Mouse (Mus musculus): Measurements from ENCODE around the gene Lrig3. TPM values are rescaled to one million over a fixed set of nuclear protein-coding genes. Genes with fewer than 3 reads are reported as not detected.

Gene Lrig3
- total and polyA plus RNA-seq, 2 experiments from 2014 or later, result 4.8 to 16.3 TPM

GRCm38 (mm10) chr10:125934095-125934494 lies 31.9 kb upstream of the Lrig3 start:
- peak; percentile 12 for DNase-seq (ENCODE audit: low spot score)
- H3K4me2 ChIP-seq (ENCODE audit: low read depth, low read length), result no peak overlapping the region
- TF ChIP-seq CTCF (IDR thresholded peaks at IDR 0.05; ENCODE audit: low read depth), result no peak
- no peaks in the 10 kb centered on the region for H3K36me3 ChIP-seq (ENCODE audit: insufficient read depth, low read length)
- H3K27ac ChIP-seq, result no peak overlapping the region
- 50% methylated on average over 3 of the region's 3 CpGs for WGBS
- H3K27me3 ChIP-seq (ENCODE audit: insufficient read depth, low read length), result no peaks in the 10 kb centered on the region
- no peaks in the 10 kb centered on the region for H3K4me1 ChIP-seq (ENCODE audit: insufficient read depth, low read length)
- no peak overlapping the region for H3K9ac ChIP-seq (replicated peaks; ENCODE audit: low read length)
- H3K9me3 ChIP-seq (ENCODE audit: low read length), result no peaks in the 10 kb centered on the region
- H3K4me3 ChIP-seq (ENCODE audit: low read length), result no peak overlapping the region
- ATAC-seq, result no peak

DNA sequence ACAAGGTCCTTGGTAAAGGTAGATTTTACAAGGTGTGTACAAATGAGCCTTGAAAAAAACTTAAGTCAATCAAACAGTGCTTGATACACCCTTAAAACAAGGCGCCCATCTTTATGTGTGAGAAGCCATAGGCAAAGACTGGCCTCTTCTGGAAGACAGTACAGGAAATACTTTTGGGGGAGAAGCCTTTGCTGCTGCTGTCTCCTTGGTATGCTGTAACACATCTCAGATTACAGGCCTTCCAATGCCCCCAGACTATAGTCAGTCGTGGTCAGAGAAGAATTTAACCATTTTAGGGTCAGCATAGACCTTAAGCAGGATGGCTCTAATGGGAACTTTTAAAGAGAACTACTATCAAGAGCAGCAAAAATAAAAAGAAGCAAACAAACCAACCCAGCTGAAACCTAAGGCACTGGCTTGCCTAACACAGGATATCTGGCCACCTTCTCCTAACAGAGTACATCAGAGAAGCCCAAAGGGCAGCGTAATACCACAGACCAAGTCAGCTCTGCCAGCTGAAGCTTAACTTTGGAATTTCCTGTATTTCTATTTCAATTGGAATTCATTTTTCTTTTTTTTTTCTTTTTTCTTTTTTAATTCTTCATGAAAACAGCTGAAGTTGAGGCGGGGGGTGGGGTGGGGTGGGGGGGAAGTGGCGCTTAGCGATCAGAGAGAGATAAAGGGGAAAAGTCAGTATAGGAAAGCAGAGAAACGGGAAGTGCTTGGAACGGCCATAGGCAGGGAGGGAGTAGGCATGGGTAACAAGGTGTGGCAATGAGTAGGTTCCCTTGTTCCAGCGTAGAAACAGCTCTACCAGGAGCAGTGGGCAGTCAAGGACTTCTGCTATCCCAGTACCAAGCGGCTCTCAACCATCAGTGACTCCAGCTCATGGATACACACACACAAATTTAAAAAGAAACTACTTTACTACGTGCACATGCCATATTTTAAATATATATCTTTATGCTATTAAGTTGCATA lies 28.2 kb upstream of the Lrig3 start:
- Histone ChIP-seq H3K27me3 (ENCODE audit: insufficient read depth, low read length) (no peaks in the 10 kb centered on the region), H3K4me1 (ENCODE audit: insufficient read depth, low read length) (no peaks in the 10 kb centered on the region), H3K9ac (replicated peaks; ENCODE audit: low read length) (no peak overlapping the region), H3K4me2 (ENCODE audit: low read depth, low read length) (no peak overlapping the region), H3K9me3 (ENCODE audit: low read length) (no peaks in the 10 kb centered on the region), H3K4me3 (ENCODE audit: low read length) (no peak overlapping the region), H3K27ac (no peak overlapping the region), H3K36me3 (ENCODE audit: insufficient read depth, low read length) (no peaks in the 10 kb centered on the region)
- ATAC-seq (no peak), DNase-seq (ENCODE audit: low spot score) (no peak)
- 83% methylated on average over 11 of the region's 11 CpGs for WGBS
- TF ChIP-seq CTCF (IDR thresholded peaks at IDR 0.05; ENCODE audit: low read depth), result no peak

GRCm38 (mm10) chr10:125938528-125939402 lies 27.2 kb upstream of the Lrig3 start:
- no peak for ATAC-seq
- Histone ChIP-seq H3K4me1 (ENCODE audit: insufficient read depth, low read length) (no peaks in the 10 kb centered on the region), H3K27ac (no peak overlapping the region), H3K9ac (replicated peaks; ENCODE audit: low read length) (no peak overlapping the region), H3K4me2 (ENCODE audit: low read depth, low read length) (no peak overlapping the region), H3K27me3 (ENCODE audit: insufficient read depth, low read length) (no peaks in the 10 kb centered on the region), H3K9me3 (ENCODE audit: low read length) (no peaks in the 10 kb centered on the region), H3K4me3 (ENCODE audit: low read length) (no peak overlapping the region), H3K36me3 (ENCODE audit: insufficient read depth, low read length) (no peaks in the 10 kb centered on the region)
- no peak for TF ChIP-seq CTCF (IDR thresholded peaks at IDR 0.05; ENCODE audit: low read depth)
- DNase-seq (ENCODE audit: low spot score), result no peak
- 83% methylated on average over 12 of the region's 12 CpGs for WGBS

GRCm38 (mm10) chr10:125940316-125941059 lies 25.5 kb upstream of the Lrig3 start:
- ATAC-seq, result no peak
- Histone ChIP-seq H3K36me3 (ENCODE audit: insufficient read depth, low read length) (no peaks in the 10 kb centered on the region), H3K27me3 (ENCODE audit: insufficient read depth, low read length) (no peaks in the 10 kb centered on the region), H3K4me2 (ENCODE audit: low read depth, low read length) (no peak overlapping the region), H3K9ac (replicated peaks; ENCODE audit: low read length) (no peak overlapping the region), H3K4me3 (ENCODE audit: low read length) (no peak overlapping the region), H3K9me3 (ENCODE audit: low read length) (no peaks in the 10 kb centered on the region), H3K4me1 (ENCODE audit: insufficient read depth, low read length) (no peaks in the 10 kb centered on the region), H3K27ac (no peak overlapping the region)
- no peak for TF ChIP-seq CTCF (IDR thresholded peaks at IDR 0.05; ENCODE audit: low read depth)
- DNase-seq (ENCODE audit: low spot score), result no peak
- 81% methylated on average over 11 of the region's 11 CpGs for WGBS

GRCm38 (mm10) chr10:125943098-125943497 lies 22.9 kb upstream of the Lrig3 start:
- no peaks in the 10 kb centered on the region for H3K9me3 ChIP-seq (ENCODE audit: low read length)
- no peaks in the 10 kb centered on the region for H3K36me3 ChIP-seq (ENCODE audit: insufficient read depth, low read length)
- WGBS, result 36% methylated on average over 5 of the region's 5 CpGs
- no peaks in the 10 kb centered on the region for H3K27me3 ChIP-seq (ENCODE audit: insufficient read depth, low read length)
- H3K4me2 ChIP-seq (ENCODE audit: low read depth, low read length), result no peak overlapping the region
- no peaks in the 10 kb centered on the region for H3K4me1 ChIP-seq (ENCODE audit: insufficient read depth, low read length)
- no peak overlapping the region for H3K27ac ChIP-seq
- TF ChIP-seq CTCF (IDR thresholded peaks at IDR 0.05; ENCODE audit: low read depth), result no peak
- no peak overlapping the region for H3K4me3 ChIP-seq (ENCODE audit: low read length)
- DNase-seq (ENCODE audit: low spot score) (peak; percentile 5), ATAC-seq (no peak)
- no peak overlapping the region for H3K9ac ChIP-seq (replicated peaks; ENCODE audit: low read length)
